Mouse (Mus musculus): Measurements from ENCODE around the gene Ros1. TPM values are rescaled to one million over a fixed set of nuclear protein-coding genes. Genes with fewer than 3 reads are reported as not detected.

Gene Ros1
- total RNA-seq, 2 experiments from 2014 or later: not detected

GRCm38 (mm10) chr10:52165376-52165775 lies 29.7 kb downstream of the Ros1 start:
- no peak for ATAC-seq (replicated peaks; ENCODE audit: low FRiP score, low TSS enrichment, poor library complexity, severe bottlenecking)

- ATAC-seq (replicated peaks; ENCODE audit: low FRiP score, low TSS enrichment, poor library complexity, severe bottlenecking): no peak
Observed at GRCm38 (mm10) chr10:52160604-52161003, 34.4 kb downstream of the Ros1 start.

GRCm38 (mm10) chr10:52159704-52160103 lies 35.3 kb downstream of the Ros1 start:
- ATAC-seq (replicated peaks; ENCODE audit: low FRiP score, low TSS enrichment, poor library complexity, severe bottlenecking): no peak

- ATAC-seq (replicated peaks; ENCODE audit: low FRiP score, low TSS enrichment, poor library complexity, severe bottlenecking): no peak
Observed at GRCm38 (mm10) chr10:52133354-52134074, 61.5 kb downstream of the Ros1 start.

GRCm38 (mm10) chr10:52130762-52131161 lies 64.3 kb downstream of the Ros1 start:
- no peak for ATAC-seq (replicated peaks; ENCODE audit: low FRiP score, low TSS enrichment, poor library complexity, severe bottlenecking)

- ATAC-seq (replicated peaks; ENCODE audit: low FRiP score, low TSS enrichment, poor library complexity, severe bottlenecking): no peak
Observed at GRCm38 (mm10) chr10:52128874-52129412, 66.1 kb downstream of the Ros1 start.

- peak; percentile 67; the same call in 1 of the 2 replicates for ATAC-seq (replicated peaks; ENCODE audit: low FRiP score, low TSS enrichment, poor library complexity, severe bottlenecking)
Observed at GRCm38 (mm10) chr10:52106164-52106757, 88.8 kb downstream of the Ros1 start.

GRCm38 (mm10) chr10:52101273-52101672 lies 93.8 kb downstream of the Ros1 start:
- ATAC-seq (replicated peaks; ENCODE audit: low FRiP score, low TSS enrichment, poor library complexity, severe bottlenecking): no peak

- ATAC-seq (replicated peaks; ENCODE audit: low FRiP score, low TSS enrichment, poor library complexity, severe bottlenecking): no peak
Observed at GRCm38 (mm10) chr10:52092181-52092580, 102.9 kb downstream of the Ros1 start.

GRCm38 (mm10) chr10:52086681-52087080 lies 108.4 kb downstream of the Ros1 start:
- no peak for ATAC-seq (replicated peaks; ENCODE audit: low FRiP score, low TSS enrichment, poor library complexity, severe bottlenecking)

GRCm38 (mm10) chr10:52072482-52072881 lies 122.6 kb downstream of the Ros1 start:
- ATAC-seq (replicated peaks; ENCODE audit: low FRiP score, low TSS enrichment, poor library complexity, severe bottlenecking): no peak

- no peak for ATAC-seq (replicated peaks; ENCODE audit: low FRiP score, low TSS enrichment, poor library complexity, severe bottlenecking)
Observed at GRCm38 (mm10) chr10:52048287-52048686, 146.8 kb downstream of the Ros1 start.

- ATAC-seq (replicated peaks; ENCODE audit: low FRiP score, low TSS enrichment, poor library complexity, severe bottlenecking): no peak
Observed at GRCm38 (mm10) chr10:52043086-52043485, 152.0 kb downstream of the Ros1 start.

GRCm38 (mm10) chr10:52039392-52039791 lies 155.7 kb downstream of the Ros1 start:
- no peak for ATAC-seq (replicated peaks; ENCODE audit: low FRiP score, low TSS enrichment, poor library complexity, severe bottlenecking)

GRCm38 (mm10) chr10:52033729-52034128 lies 161.3 kb downstream of the Ros1 start:
- ATAC-seq (replicated peaks; ENCODE audit: low FRiP score, low TSS enrichment, poor library complexity, severe bottlenecking): no peak

GRCm38 (mm10) chr10:52029421-52030080 lies 165.5 kb downstream of the Ros1 start:
- no peak for ATAC-seq (replicated peaks; ENCODE audit: low FRiP score, low TSS enrichment, poor library complexity, severe bottlenecking)

- no peak for ATAC-seq (replicated peaks; ENCODE audit: low FRiP score, low TSS enrichment, poor library complexity, severe bottlenecking)
Observed at GRCm38 (mm10) chr10:52028561-52029370, 166.3 kb downstream of the Ros1 start.

- no peak for ATAC-seq (replicated peaks; ENCODE audit: low FRiP score, low TSS enrichment, poor library complexity, severe bottlenecking)
Observed at GRCm38 (mm10) chr10:52027161-52028035, 167.6 kb downstream of the Ros1 start.

GRCm38 (mm10) chr10:52025821-52026220 lies 169.2 kb downstream of the Ros1 start:
- no peak for ATAC-seq (replicated peaks; ENCODE audit: low FRiP score, low TSS enrichment, poor library complexity, severe bottlenecking)
